Mouse (Mus musculus): ENCODE data around the gene Hint2. TPM values are rescaled to one million over a fixed set of nuclear protein-coding genes. Genes with fewer than 3 reads are reported as not detected.
A peak's percentile ranks its signal among the peaks of the same experiment; 100 is the strongest.

The Hint2 gene
- total RNA-seq (2022), result 10 to 100 TPM; 25.3 to 39.2 (median 37.6) TPM

DNA sequence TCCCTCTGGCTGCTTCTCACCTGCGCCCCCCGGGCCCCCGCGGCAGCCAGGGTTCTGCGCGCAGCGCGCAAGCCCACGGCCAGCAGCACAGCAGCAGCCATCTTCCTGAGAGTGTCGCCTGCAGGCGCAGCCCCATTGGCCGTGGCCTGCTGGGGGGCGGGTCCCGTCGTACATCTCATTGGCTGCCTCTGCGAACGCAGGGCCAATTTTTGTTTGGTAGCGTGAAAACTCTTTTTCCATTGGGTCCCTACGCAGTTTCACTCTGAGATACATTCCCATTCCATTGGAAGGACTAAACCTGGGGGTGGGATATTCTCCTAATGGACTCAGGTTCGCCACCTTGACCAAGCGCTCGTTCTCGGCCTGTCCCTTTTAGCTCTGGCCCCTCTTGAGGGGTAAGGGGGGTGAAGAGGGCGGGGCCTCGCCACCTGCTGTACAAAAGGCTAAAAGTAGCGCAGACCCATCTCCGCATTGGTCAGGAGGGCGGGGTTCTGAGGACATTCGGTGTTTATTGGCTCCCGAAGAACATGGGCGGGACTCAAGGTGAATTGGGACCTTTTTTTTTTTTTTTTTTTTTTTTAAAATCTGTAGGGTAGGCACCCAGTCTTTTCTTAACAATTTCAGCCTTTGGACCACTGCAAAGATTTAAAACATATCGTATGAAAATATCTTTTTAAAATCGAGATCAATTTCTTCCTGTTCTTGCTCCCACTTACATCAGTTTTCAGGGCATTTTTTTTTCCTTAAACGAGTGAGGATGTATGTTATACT lies at the start of gene Hint2:
Gene Hint2, minus strand, starts transcription at position 128 of the 771 bp plus-strand sequence.
- DNase-seq (ENCODE audit: low spot score in 2 of 2), result peak; percentile 93 to 96

DNA sequence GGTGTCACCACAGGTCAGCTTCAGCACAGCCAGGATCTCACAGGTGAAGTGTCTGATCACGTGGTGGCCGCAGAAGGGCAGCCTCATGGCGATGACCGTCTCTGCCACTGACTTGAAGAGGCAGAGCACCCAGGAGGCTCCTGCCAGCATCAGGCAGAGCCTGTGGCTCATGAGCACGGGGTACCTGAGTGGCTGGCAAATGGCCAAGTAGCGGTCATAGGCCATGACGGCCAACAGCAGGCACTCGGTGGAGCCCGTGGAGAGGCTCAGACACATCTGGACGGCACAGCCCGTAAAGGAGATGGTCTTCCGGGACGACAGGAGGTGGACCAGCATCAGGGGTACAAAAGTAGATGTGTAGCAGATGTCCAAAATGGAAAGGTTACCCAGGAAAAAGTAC lies 49.7 kb upstream of the Hint2 start:
- DNase-seq (ENCODE audit: low spot score in 2 of 2), result no peak

DNA sequence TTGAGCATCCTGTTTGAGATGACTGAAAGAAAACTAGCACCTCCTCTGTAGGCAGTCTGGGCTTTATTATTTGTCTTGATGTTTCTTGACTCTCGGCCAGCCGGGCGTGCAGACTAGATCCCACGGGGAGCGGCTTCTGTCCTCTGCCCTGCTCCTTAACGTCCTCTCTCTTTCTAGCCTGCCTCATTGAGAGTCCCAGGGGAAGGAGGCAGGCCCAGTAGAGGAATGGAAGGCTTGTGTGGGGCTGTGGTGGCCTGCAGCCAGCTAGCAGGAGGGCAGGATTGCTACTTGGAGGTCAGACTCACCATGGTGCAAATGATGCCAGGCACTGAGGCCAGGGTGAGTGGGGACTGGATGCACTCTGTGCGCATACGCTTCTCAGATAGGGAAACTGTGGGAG lies 47.6 kb upstream of the Hint2 start:
- no peak for DNase-seq (ENCODE audit: low spot score in 2 of 2)

DNA sequence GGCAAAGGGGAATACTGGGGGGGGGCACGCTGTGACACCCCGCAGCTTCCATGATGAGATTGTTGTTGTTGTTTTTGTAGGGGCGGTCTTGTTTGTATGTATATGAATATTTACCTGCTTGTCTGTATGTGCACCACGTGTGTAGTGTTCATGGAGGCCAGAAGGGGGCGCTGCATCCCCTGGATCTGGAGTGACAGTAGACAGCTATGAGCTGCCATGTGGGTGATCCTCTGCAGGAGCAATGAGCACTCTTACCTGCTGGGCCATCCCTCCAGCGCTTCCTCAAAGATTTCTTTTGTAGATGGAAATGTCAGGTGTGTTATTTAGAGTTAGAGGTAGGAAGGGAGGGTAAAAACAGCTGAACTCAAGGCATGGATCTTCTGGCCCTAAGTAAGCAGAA lies 47.2 kb upstream of the Hint2 start:
- DNase-seq (ENCODE audit: low spot score in 2 of 2), result no peak

DNA sequence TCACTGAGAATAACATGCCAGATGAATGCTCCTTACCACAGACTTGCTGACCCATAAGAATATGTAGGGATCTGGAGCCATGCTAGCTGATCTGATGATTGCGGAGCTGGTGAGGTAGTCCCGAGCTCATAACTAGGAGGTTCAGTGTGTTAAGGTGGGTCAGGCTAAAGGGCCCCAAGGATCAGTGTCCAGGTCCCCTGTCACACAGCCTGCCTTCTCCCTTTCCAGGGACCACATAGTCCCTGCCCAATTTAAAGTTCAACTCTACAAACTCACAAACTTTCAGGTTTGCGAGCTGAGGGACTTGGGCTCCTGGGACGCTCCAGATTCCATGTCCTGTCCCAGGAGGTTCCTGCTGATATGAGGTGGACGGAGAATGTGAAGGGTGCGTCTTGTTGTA lies 44.4 kb upstream of the Hint2 start, which contains the start of gene Olfr70:
Gene Olfr70, minus strand, starts transcription at position 101 of the 400 bp plus-strand sequence.
- DNase-seq (ENCODE audit: low spot score in 2 of 2), result no peak

DNA sequence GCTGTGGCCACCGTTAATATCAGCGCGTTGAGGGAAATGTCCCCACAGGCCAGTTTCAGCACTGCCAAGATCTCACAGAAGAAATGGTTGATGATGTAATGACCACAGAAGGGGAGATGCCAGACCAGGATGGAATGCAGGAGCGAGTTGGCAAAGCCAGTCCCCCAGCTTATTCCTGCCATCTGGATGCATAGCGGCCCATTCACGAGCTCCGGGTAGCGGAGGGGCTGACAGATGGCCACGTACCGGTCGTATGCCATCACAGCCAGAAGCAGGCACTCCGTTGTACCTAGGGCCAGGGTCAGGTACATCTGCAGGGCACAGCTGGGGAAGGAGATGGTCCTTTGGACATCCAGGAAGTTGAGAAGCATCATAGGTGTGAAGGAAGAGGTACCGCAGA lies 40.3 kb upstream of the Hint2 start:
- no peak for DNase-seq (ENCODE audit: low spot score in 2 of 2)

DNA sequence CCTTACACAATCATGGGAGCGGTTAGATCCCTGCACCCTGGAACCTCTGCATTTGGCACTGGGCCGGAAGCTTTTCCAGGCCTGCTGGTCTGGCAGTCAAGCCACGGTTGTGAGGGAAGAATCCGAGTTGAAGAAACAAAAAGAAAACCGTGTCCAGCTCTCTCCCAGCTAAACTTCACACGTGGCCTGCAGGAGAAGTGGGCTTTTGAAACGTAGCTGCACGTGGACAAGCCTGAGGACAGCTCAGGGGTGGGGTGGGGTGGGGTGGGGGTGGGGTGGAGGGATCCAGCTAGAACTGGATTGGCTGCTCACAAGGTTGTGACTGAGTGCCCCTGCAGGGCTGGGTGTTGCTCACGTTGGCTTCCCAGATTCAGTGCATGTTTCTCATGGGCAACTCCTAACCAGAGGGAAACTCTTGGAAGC lies 39.0 kb upstream of the Hint2 start:
- no peak for DNase-seq (ENCODE audit: low spot score in 2 of 2)

DNA sequence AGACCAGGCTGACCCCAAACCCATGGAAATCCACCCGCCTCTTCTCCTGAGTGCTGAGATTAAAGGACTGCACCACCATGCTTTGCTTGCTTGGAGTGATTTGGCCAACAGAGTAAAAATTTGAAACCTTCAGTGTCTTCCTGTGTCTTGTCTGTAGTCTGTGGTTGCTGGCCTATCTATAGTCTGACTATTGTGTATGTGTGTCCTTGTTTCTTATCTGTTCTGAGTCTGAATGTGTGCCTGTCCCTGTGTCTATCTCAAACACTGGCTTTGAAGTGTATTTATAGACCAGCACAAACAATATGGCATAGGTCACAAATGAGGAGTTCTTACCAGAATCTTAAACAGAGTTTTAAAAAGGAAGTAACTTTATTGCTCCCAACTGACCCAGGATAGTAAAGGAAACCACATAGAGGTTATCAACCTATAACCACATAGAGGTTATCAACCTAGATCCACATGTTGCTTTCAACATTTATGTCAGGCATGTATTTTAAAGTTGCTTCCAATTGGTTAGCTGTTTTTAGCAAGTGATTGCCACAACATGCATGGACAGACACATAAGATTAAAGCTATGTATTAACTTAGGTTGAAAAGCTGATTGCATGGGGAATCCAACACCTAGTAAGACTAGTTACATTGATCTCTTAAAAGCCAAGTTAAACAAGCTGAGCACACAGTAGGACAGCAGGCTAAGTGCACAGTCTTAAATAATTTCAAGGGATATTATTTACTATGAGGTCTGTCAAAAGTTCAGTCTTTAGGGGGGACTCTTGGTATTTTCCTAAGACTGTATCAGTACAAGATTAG lies 38.4 kb upstream of the Hint2 start:
- DNase-seq (ENCODE audit: low spot score in 2 of 2), result no peak

DNA sequence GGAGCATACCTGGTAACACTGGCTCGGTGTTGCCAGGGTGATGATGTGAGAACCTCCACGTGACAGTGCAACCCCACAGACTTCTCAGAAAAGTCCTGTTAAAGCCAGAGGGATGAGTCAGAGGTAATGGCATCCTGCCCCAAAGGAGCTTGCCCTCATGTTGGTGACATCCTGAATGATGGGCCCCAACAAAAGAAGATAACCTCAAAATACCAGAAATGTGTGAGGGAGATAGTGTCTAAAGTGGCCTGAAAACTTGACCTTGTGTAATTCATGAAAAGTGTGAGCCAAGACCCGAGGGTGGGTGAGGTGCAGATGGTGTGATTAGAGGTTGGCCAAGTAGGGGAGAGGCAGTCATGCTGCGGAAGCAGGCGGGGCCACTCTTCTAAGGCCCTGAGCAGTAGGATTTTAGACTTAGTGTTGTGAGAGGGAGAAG lies 37.6 kb upstream of the Hint2 start:
- no peak for DNase-seq (ENCODE audit: low spot score in 2 of 2)

DNA sequence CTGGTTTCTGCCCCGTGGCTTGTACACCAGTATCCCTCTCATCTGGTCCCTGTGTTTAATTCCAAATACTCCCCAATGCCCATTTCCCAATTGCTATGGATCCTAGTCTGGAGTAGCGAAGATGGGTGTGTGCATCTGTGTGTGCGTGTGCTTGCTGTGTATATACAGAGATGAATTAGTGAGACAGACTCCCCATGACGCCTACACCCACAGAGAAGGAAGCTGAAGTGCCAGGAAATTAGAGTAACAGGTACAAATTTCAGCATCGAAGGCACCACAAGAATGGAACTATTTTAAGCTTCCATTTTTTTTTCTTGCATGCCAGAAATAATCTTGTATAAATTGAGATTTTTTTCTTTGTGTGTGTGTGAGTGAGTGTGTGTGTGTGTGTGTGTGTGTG lies 34.8 kb upstream of the Hint2 start:
- no peak for DNase-seq (ENCODE audit: low spot score in 2 of 2)

DNA sequence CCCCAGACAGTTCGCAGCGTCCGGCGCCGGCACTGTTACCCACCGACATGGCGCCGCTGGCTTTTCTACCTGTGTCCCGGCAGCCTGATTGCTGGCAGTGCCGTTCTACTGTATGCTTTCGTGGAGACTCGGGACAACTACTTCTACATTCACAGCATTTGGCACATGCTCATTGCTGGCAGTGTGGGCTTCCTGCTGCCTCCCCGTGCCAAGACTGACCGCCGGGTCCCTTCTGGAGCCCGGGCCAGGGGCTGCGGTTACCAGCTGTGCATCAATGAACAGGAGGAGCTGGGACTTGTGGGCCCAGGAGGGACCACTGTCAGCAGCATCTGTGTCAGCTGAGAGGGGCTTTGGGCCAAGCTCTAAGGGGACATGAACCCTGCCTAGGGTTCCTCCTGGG lies 33.8 kb upstream of the Hint2 start:
- no peak for DNase-seq (ENCODE audit: low spot score in 2 of 2)

DNA sequence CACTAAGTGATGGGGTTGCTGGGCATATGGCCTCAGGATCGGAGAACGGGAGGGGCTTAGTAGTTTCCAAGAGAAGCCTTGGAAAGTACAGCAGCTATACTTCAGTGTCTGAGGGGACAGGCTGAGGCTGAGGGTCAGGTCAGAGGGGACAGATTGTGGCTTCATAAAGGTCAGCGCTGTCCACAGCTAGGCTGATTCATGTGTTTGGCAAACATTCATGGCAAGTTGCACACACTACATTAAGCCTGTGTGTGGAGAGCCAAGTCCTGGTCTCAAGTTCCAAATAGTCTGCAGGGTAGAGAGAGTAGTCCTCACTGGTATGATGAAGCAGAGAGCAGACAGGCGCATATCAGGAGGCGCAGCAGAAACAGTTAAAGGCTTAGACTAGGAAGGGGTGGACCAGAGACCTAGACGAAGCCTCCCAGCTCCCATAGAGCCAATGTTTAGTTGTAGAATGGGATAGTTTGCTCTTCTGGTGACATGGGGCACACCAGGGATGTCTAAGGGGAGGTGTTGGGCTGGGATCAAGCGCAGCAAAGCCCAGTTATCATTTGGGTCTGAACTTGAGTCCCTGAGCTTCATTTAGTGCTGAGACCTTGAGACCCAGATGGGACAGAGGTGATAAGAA lies 23.3 kb upstream of the Hint2 start:
- DNase-seq (ENCODE audit: low spot score in 2 of 2), result no peak

DNA sequence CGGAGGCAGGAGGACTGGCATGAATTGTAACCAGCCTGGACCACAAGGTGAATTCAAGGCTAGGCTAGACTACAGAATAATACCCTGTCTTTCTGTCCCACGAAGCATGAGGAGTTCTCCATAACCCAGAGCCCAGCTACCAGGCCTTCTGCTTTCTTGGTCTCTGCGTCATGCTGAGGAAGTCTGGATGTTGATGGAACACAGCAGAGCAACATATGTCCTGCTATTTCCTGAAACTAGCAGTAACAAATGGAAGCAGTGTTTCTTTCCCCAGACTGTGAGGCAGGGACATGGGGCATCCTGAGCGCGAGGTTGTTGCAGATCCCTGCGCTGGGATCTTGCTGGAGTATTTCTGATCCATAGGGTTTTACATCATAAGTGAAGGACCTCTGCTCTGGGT lies 22.3 kb upstream of the Hint2 start:
- DNase-seq (ENCODE audit: low spot score in 2 of 2), result no peak

DNA sequence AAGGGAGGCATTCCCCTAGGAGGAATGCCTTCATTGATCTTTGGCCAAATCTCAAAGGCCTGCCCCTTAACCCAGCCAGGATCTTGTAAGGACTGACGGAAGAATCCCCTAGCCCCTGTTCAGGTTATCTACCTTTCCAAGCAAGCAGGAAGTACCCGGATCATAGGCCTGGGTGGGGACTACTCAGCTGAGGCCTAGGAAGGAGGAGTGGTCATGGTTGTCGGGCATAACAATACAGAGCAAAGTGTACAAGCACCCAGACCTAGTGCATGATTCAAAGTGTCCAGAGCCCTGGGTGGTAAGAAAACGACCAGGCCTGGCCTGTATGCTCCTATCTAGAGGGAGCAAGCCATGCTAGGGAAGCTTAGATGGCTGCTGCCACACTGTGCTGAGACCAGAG lies 19.3 kb upstream of the Hint2 start:
- DNase-seq (ENCODE audit: low spot score in 2 of 2), result no peak

DNA sequence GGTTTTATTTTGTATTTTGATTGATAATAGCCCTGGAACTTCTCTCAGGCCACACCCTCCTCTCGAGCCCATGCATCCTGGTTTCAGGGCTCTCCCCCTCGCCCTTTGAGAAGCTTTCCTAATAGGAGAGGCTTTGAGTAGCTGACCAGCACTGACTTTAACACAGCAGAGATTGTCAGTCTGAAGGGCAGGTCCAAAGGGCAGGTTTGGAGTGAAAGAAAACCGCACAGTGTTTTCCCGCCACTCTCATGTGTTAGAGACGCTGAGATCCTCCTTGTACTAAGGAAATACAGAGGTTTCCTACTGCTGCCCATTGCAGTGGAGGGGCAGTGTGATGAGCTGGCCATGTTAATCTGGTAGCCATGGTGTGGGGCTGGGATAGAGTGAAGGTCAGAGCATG lies 18.7 kb upstream of the Hint2 start:
- no peak for DNase-seq (ENCODE audit: low spot score in 2 of 2)

DNA sequence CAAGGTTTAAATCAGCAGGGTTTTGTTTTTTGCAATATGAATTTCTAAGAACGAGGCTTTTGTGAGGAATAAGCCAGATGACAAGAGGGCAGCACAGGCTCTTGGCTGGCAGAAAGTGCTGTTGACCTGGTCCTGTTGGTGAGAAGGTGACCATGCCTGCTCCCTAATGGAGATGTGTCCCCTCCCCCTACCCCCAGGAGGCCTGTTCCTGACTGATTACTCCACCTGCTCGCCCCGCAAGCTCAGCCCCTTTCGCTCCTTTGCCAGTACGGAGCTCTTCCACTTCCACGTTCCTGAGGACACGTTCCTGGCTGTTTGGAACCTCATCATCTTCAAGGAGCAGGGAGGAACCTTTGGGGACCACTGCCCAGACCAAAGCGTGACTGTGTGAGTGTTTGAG lies 17.4 kb upstream of the Hint2 start:
- DNase-seq (ENCODE audit: low spot score in 2 of 2), result no peak

DNA sequence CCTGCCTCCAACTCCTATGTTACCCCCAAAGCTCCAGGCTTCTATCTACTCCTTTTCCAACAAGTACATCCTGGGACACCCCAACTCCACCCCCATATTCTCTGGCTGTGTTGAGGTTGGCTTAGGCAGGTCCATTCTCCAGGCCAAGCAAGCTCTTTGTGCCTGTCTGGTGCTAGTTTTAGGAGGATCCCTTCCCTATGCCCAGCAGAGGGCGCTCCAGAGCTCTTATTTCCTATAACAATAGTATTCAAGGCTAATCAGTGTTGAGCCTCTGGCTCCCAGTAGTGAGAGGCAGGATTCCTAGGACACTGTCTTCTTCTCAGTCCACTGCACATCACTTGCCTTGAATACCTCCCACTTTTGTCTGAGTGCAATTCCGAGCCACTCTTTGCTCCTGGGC lies 15.8 kb upstream of the Hint2 start:
- DNase-seq (ENCODE audit: low spot score in 2 of 2), result peak; percentile 80 to 91

DNA sequence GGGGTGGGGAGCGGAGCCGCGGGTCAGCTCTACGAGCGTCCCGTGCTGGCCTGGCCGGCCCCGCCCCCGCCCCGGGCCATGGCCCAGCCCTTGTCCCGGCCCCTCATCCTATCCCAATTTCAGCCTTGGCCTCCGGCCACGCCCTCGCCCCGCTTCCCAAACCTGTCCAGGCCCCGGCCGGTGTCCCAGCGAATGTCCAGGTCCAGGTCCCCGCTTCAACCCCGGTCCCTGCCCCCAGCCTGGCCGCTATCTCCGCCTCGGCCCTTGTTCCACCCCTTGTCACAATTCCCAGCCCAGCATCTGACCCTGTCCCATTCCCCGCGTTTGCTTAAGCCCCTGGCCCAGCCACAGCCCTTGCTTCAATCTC lies 13.1 kb upstream of the Hint2 start:
- DNase-seq (ENCODE audit: low spot score in 2 of 2), result no peak

DNA sequence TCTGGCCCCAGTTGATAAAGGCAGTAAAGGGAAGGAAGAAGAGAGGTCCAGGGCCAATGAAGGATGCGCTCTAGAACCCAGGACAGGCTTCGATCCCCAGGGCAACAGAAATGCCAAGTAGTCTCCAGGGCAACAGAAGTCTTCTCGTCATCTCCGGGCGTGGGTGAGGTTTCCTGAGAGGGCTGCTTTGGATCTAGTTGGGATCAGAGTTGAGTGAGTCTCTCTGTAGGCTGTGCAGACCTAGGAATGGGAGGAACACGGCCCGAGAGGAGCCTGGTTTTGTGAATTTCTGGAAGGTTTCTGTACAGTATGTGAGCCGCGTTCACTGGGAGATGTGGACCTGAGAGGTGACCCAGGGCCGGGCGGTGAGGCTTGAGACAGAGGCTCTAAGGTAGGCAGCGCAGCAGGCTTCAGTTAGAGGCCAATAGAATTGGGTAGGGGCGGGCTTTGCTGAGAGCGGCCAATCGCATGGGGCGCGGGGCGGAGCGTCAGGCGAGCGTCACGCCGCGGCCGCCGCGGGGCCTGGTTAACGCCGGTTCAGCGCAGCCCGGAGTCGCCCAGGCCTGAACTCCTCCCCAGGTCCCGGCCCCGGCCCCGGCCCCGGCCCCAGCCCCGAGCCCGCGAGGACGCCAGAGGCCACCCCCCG lies 12.6 kb upstream of the Hint2 start, which contains the start of the genes Tmem8b and Fam221b:
Gene Tmem8b, plus strand, starts transcription at position 190 of the 646 bp plus-strand sequence.
Gene Fam221b, minus strand, starts transcription at position 364 of the 646 bp plus-strand sequence.
- DNase-seq (ENCODE audit: low spot score in 2 of 2), result peak; percentile 82 to 89

DNA sequence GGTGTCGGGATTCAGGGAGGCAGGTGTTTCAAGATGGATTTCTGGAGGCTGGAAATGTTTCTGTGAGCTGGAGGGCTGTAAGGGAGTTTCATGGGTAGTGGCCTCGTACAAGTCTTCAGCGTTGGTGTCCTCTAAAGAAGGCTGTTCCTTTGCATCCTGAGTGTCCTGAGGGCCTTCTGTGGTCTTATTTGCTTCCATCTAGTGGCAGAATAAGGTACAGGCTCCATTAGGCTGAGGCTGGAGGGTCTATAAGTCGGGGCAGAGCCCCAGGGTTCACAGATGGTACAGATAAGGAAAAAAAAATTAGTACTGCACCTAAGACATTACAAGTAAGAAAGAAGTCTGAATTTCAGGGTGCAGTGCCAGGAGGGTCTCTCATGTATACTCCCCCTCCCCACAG lies 10.1 kb upstream of the Hint2 start:
- no peak for DNase-seq (ENCODE audit: low spot score in 2 of 2)

DNA sequence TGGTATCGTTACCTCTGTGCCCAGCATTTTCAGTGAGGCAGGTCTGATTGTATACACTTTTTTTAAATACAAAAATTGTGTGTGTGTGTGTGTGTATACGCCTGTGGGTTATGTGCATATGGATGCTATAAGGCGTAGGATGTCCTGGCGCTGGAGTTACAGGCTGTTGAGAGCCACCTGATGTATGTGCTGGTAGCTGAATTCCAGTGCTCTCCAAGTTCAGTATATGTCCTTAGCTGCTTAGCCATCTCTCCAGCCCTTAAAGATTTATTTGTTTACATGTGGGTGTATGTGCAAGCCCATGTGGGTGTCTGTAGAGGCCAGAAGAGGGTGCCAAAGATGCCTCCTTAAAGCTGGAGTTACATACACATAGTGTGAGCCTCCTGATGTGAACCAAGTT lies 880 bp upstream of the Hint2 start:
- DNase-seq (ENCODE audit: low spot score in 2 of 2), result no peak
